Mouse (Mus musculus) layer of hippocampus, adult 8-10 months (tissue): ENCODE measurements at regions not wholly inside any gene's neighbourhood (a gene's known extent, or its start where the extent isn't known, plus 50 kb on each side); places are given as distances from the start of the nearest gene placed in this dataset.

Experiments
- DNase-seq, 2 experiments: peaks; one replicate each; pipeline ENCODE4 v3.0.0; 2022; ENCODE audit warnings: low spot score in 2 of 2

DNA sequence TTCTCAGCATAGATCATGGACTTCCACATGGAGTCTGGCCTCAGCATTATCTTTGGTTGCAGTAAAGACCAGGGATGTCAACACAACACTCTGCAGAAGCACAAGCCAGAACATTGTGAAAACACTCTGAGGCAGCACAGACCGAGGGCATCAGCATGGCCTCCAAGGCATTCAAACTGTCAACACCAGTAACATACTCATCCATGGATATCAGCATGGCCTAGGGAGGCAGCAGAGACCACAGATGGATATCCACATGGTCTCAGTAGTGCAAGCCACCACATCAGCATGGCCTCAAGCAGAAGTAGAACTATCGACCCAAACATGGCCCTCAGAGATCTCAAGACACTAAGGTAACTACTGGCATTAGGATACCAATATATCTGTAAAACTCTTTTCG, 935.8 kb downstream of the Slitrk1 start:
- DNase-seq, result no peak

- no peak for DNase-seq
Measured at GRCm38 (mm10) chr14:107952076-107952475, 961.9 kb downstream of the Slitrk1 start.

DNA sequence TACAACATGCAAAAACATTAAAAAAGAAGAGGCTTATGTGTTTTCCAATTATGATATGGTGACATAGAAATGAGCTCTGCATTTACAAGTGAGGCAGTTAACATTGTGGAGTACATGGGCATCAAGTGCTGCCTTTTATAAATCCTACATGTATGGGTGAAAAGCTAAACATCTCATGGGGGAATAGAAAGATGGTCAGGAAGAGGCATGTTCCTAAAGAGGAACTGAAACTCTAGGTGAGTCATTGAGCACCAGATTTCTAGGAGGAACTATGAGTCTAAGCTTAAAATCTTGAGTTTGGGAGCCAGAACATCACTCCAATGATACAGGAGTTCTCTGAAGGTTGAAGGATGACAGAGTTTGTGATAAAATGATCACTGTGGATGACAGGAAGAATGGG, 1010.2 kb downstream of the Slitrk1 start:
- no peak for DNase-seq

GRCm38 (mm10) chr14:107901823-107902222, 1012.1 kb downstream of the Slitrk1 start:
- no peak for DNase-seq

GRCm38 (mm10) chr14:107860895-107861294, 1053.1 kb downstream of the Slitrk1 start:
- DNase-seq, result no peak

- no peak for DNase-seq
Measured at GRCm38 (mm10) chr14:107849688-107850087, 1064.3 kb downstream of the Slitrk1 start.

GRCm38 (mm10) chr14:107845289-107846215, 1068.4 kb downstream of the Slitrk1 start:
- DNase-seq, result no peak

- no peak for DNase-seq
Measured at GRCm38 (mm10) chr14:107844533-107844932, 1069.4 kb downstream of the Slitrk1 start.

- no peak for DNase-seq
Measured at GRCm38 (mm10) chr14:107832976-107833375, 1081.0 kb downstream of the Slitrk1 start.

GRCm38 (mm10) chr14:107785242-107785641, 1128.7 kb downstream of the Slitrk1 start:
- no peak for DNase-seq
